Mouse (Mus musculus) C3H10T1/2 (cell line): ENCODE measurements around the gene Mpc1. TPM values are rescaled to one million over a fixed set of nuclear protein-coding genes. Genes with fewer than 3 reads are reported as not detected.

ENCODE experiments used
- polyA plus RNA-seq, 2 experiments: library from polyadenylated mRNA; unstranded; fragments of >200 nt; fragmentation: generic; extraction: Trizol; gene quantifications; one replicate each; pipeline ENCODE4 v1.2.1; 2012; ENCODE audit warnings: missing spikeins in 2 of 2

The Mpc1 gene
- 10 to 100 TPM; 16.8 to 88.5 TPM for polyA plus RNA-seq

DNA sequence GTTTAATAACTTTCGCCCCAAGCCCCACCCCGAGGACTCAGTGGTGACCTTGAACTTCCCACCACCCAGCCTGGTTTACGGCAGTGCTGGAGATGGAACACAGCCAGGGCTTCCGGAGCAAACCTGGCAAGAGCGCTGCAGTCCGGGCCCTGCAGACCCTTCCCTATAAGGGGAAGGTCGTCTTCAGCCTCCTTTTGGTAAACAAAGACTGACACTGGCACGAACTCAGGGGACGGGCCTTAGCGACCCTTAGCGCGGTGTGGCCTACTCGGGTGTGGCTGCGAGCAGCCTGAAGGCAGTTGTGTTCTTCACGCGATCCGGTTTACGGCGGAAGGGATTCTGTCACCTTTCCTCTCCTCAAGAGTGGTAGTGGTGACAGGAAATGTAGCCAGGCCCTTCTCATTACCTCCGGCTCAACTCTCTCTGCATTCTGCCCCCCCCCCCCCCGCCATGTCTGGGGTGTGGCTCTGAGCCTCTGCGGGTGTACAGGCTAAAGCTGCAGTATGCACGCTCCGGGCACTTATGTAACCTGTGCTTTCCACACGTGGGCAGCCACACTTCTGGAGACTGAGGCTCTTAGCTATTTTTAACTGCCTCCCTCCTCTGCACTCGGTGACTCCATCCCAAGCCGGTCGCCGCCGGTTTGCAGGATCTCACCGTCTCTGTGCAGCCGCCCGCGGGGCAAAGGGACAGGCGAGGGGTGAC lies at the start of gene Mpc1:
Gene Mpc1 (plus strand): TSS at position 84 of the 705 bp plus-strand sequence.

GRCm38 (mm10) chr17:8235743-8236142 lies 47.0 kb upstream of the Mpc1 start, which contains the start of gene Ccr6:
TSS of gene Ccr6 (plus strand) at chr17:8236043.

DNA sequence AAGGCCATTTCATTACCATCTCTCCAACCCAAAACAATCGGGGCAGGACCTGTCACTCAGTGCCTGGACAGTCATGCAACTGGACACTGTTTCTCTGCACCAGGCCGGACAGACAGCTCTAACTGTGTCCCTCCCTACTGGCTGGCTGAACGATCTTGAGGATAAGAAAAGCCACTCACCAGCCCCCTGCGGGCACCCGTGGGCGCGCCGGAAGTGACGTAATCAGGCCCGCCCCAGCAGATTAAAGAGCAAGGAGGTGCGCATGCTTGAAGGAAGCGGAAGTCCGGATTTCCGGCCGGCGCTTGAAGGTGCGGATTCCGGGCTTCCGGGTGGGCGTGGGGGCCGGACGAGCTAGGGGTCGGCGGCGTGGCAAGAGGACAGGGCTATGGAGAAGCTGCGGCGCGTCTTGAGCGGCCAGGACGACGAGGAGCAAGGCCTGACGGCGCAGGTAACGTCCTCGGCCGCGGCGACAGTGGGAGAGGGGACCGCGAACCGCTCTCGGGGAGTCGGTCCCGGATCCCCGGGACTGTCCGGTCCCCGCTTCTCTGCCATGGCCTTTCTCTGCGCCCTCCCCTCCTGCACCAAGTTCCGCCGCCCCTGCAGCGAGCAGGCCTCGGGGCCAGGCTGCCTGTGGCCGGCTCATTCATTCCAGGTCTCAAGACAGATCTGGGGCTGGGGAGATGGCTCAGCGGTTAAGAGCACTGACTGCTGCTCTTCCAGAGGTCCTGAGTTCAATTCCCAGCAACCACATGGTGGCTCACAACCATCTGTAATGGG lies 28.3 kb downstream of the Mpc1 start, which contains the start of gene Sft2d1:
Gene Sft2d1 (plus strand): TSS at position 265 of the 777 bp plus-strand sequence.

GRCm38 (mm10) chr17:8337159-8337558 lies 54.5 kb downstream of the Mpc1 start, which contains the start of gene Prr18:
TSS of gene Prr18 (plus strand) at chr17:8337459.

Other genes with a start within 250 kb of the Mpc1 start
- gene Gm49673, start 135.1 kb upstream of the Mpc1 start, polyA plus RNA-seq: not detected
- gene Rnaset2a, start 134.8 kb upstream of the Mpc1 start, polyA plus RNA-seq: 10 to 100 TPM; 19.6 to 66.9 TPM
- 1 to 10 TPM in 1 of 2 experiments, under 1 TPM in 1; 0.64 to 4.9 TPM for gene Fgfr1op, start 117.4 kb upstream of the Mpc1 start, polyA plus RNA-seq
- not detected for gene Ccr6, start 46.9 kb upstream of the Mpc1 start, polyA plus RNA-seq
- 10 to 100 TPM; 11.6 to 40.1 TPM for gene Sft2d1, start 28.2 kb downstream of the Mpc1 start, polyA plus RNA-seq
- under 1 TPM; 0.07 to 0.71 TPM for gene Prr18, start 54.6 kb downstream of the Mpc1 start, polyA plus RNA-seq
- gene T2, start 73.1 kb downstream of the Mpc1 start, polyA plus RNA-seq: under 1 TPM; 0.09 TPM
- under 1 TPM in 1 of 2 experiments, not detected in 1; 0.02 TPM for gene T, start 151.5 kb downstream of the Mpc1 start, polyA plus RNA-seq
- under 1 TPM; 0.02 to 0.25 TPM for gene Pde10a, start 242.5 kb downstream of the Mpc1 start, polyA plus RNA-seq